Mouse (Mus musculus): ENCODE data around the gene Bcl6. TPM values are rescaled to one million over a fixed set of nuclear protein-coding genes. Genes with fewer than 3 reads are reported as not detected.

Gene Bcl6
- total and polyA plus RNA-seq, 3 experiments = 0.20 to 0.60 (median 0.25) TPM

DNA sequence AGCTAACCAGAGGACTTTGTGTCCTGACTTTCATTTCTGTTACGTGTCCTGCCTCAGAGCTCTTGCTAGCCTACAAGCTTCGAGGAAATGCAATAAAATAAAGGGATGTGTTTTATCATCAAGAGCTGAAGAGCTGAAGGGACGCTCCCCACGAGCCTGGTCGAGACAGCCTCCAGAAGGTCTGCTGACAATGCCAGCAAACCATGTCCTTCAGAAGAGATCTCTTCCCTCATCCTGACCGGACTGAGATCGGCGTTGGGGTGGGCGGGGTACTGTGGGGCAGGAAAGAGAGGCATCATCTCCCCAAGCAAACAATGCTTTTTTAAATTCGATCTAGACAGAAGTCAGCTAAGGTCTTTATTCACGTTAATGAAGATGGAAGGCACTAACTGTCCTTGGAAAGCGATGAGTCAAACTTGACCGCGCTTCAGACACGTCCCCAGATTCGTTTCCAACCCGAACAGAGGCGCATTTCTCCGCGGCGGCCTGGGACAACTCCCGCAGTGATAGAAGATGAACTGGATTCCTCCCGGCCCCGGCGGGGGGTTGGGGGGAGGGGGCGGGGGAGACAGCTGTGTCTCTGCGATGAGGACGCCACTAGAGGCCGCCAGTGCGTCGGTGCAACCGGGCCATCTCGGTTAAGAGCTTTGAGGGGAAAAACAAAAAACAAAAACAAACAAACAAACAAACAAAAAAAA, 5.6 kb downstream of the Bcl6 start:
- peak; percentile 64 for DNase-seq (ENCODE audit: extremely low read depth)
- no peaks in the 10 kb centered on the region for H3K9me3 ChIP-seq (replicated peaks; ENCODE audit: low read length)
- H3K4me3 ChIP-seq (replicated peaks in 1 of 3; ENCODE audit: low read depth in 2 of 3, low read length in 2 of 3, poor library complexity in 1 of 3) = peak overlapping the region; percentile 1 to 50 (median 39)
- H3K4me2 ChIP-seq (ENCODE audit: insufficient read depth, low read depth, poor library complexity, severe bottlenecking) = peak overlapping the region; percentile 91
- H3K9ac ChIP-seq (ENCODE audit: insufficient read depth, low read depth) = peak overlapping the region; percentile 11; the same call in 1 of the 2 replicates
- in situ Hi-C loops (cut with MboI; ENCODE audit: low pct_ligation_motif_present, low pct_unique_long_range_greater_than_20kb, low sequenced_read_pairs) (loop anchor here (5.0 to 25.0 kb wide), 5 partner anchors 654 to 1279 kb away; no protein-coding TSS in a partner anchor), dilution Hi-C loops (cut with MboI; ENCODE audit: extremely low pct_ligation_motif_present, extremely low pct_unique_long_range_greater_than_20kb, low sequenced_read_pairs) (no loop called here)
- H3K36me3 ChIP-seq (replicated peaks in 1 of 2; ENCODE audit: control insufficient read depth in 1 of 2, insufficient read depth in 1 of 2, low read length in 1 of 2) = no peaks in the 10 kb centered on the region
- H3K27me3 ChIP-seq (replicated peaks) = peaks cover 41% of the 10 kb centered on the region
- no peaks in the 10 kb centered on the region for H3K79me2 ChIP-seq (replicated peaks; ENCODE audit: control insufficient read depth, extremely low read depth, insufficient read depth, poor library complexity, severe bottlenecking)
- H3K4me1 ChIP-seq (ENCODE audit: control insufficient read depth in 1 of 2, insufficient read depth in 2 of 2) = peaks cover 6 to 32% of the 10 kb centered on the region in 2 experiments
- H3K27ac ChIP-seq (ENCODE audit: insufficient read depth, low read depth) = no peak overlapping the region
- peak in 1 of 2 experiments; percentile 56; a peak in 2 of 4 replicates for TF ChIP-seq CTCF (conservative IDR thresholded peaks at IDR 0.05 in 1 of 2, IDR thresholded peaks at IDR 0.05 in 1 of 2; ENCODE audit: low read depth in 2 of 2, low read length in 2 of 2)
- peak; percentile 17 for TF ChIP-seq RAD21 (IDR thresholded peaks at IDR 0.05; ENCODE audit: low read depth, low read length)
- no peak for TF ChIP-seq PAX5 (IDR thresholded peaks at IDR 0.05; ENCODE audit: low read length)

DNA sequence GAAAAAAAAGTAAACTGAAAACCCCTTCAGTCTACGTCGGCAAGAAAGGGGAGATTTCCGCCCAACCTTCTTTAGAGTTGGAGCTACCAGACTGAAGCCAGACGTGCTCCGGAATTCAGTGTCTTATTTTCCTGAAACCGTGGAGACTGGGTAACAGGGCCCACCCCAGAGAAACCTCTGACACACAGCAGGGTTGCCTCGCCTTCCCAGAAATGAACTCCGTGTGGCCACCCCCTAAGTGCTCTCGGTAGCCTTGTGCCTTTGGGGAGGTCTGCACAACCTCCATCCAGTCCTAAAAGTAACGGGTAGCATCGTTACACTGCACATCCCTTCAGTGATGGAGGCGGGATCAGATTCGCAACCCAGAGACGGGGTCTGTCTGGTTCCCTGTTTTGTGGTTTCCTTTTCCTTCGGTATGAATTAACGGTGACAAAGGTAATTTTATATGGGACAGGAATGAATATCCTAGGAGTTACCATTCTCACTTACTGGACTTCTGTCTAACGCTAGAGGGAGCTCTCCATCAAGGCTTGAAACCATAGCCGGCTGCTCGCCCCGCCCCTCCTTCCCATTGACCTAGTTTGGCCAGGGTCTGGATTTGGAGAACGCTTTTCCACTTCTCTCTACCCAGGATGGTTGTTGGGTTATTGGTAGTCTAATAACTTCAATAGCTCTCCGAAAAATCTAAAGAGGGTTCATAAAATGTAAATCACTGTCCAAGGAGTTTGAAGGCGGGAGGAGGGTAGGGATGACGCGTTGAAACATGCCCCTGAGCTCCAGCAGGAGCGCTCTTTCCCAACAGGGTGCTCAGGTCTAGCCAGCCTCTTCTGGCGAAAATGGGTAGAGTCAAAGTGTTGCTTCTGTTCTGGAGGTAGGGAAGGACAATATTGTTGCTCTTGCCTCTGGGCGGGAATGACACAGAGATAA, 6.5 kb downstream of the Bcl6 start:
- Histone ChIP-seq H3K4me2 (ENCODE audit: insufficient read depth, low read depth, poor library complexity, severe bottlenecking) (peak overlapping the region; percentile 91), H3K79me2 (replicated peaks; ENCODE audit: control insufficient read depth, extremely low read depth, insufficient read depth, poor library complexity, severe bottlenecking) (no peaks in the 10 kb centered on the region), H3K4me1 (ENCODE audit: control insufficient read depth in 1 of 2, insufficient read depth in 2 of 2) (peaks cover 6 to 37% of the 10 kb centered on the region in 2 experiments), H3K36me3 (replicated peaks in 1 of 2; ENCODE audit: control insufficient read depth in 1 of 2, insufficient read depth in 1 of 2, low read length in 1 of 2) (no peaks in the 10 kb centered on the region), H3K27me3 (replicated peaks) (peaks cover 33% of the 10 kb centered on the region), H3K9me3 (replicated peaks; ENCODE audit: low read length) (no peaks in the 10 kb centered on the region), H3K9ac (ENCODE audit: insufficient read depth, low read depth) (peak overlapping the region; percentile 11; the same call in 1 of the 2 replicates), H3K27ac (ENCODE audit: insufficient read depth, low read depth) (no peak overlapping the region), H3K4me3 (replicated peaks in 1 of 3; ENCODE audit: low read depth in 2 of 3, low read length in 2 of 3, poor library complexity in 1 of 3) (peak overlapping the region; percentile 1 to 50 (median 39))
- in situ Hi-C loops (cut with MboI; ENCODE audit: low pct_ligation_motif_present, low pct_unique_long_range_greater_than_20kb, low sequenced_read_pairs) (loop anchor here (5.0 to 25.0 kb wide), 5 partner anchors 655 to 1280 kb away; no protein-coding TSS in a partner anchor), dilution Hi-C loops (cut with MboI; ENCODE audit: extremely low pct_ligation_motif_present, extremely low pct_unique_long_range_greater_than_20kb, low sequenced_read_pairs) (no loop called here)
- peak; percentile 86 for DNase-seq (ENCODE audit: extremely low read depth)
- TF ChIP-seq MAFK (IDR thresholded peaks at IDR 0.05; ENCODE audit: insufficient replicate concordance, low read length) = no peak
- no peak for TF ChIP-seq KAT2A (IDR thresholded peaks at IDR 0.05; ENCODE audit: insufficient replicate concordance, low read length)
- no peak for TF ChIP-seq ZMIZ1 (IDR thresholded peaks at IDR 0.05; ENCODE audit: low read depth, low read length)
- no peak for TF ChIP-seq GABPA (IDR thresholded peaks at IDR 0.05; ENCODE audit: insufficient replicate concordance, low read depth, low read length)
- peak; percentile 87 for TF ChIP-seq RAD21 (IDR thresholded peaks at IDR 0.05; ENCODE audit: low read depth, low read length)
- no peak for TF ChIP-seq MXI1 (IDR thresholded peaks at IDR 0.05; ENCODE audit: low read depth, low read length)
- TF ChIP-seq EP300 (IDR thresholded peaks at IDR 0.05; ENCODE audit: low read length) = no peak
- TF ChIP-seq USF2 (conservative IDR thresholded peaks at IDR 0.05; ENCODE audit: low read depth, low read length) = no peak
- TF ChIP-seq NELFE (IDR thresholded peaks at IDR 0.05; ENCODE audit: low read depth, low read length) = no peak; the same call in 1 of the 2 replicates
- no peak for TF ChIP-seq TBP (conservative IDR thresholded peaks at IDR 0.05; ENCODE audit: low read depth, low read length)
- no peak for TF ChIP-seq POLR2AphosphoS2 (IDR thresholded peaks at IDR 0.05; ENCODE audit: low read depth, low read length)
- no peak for TF ChIP-seq JUN (IDR thresholded peaks at IDR 0.05; ENCODE audit: insufficient read depth, low read depth, low read length)
- no peak for TF ChIP-seq ZNF384 (IDR thresholded peaks at IDR 0.05; ENCODE audit: low read depth, low read length)
- no peak for TF ChIP-seq BHLHE40 (IDR thresholded peaks at IDR 0.05; ENCODE audit: low read depth, low read length)
- TF ChIP-seq E2F4 (IDR thresholded peaks at IDR 0.05; ENCODE audit: insufficient replicate concordance, low read depth, low read length) = peak; percentile 56; the same call in 1 of the 2 replicates
- TF ChIP-seq HCFC1 (IDR thresholded peaks at IDR 0.05; ENCODE audit: low read depth, low read length) = no peak
- TF ChIP-seq POLR2A (IDR thresholded peaks at IDR 0.05; ENCODE audit: low read depth, low read length) = no peak
- no peak for TF ChIP-seq CHD1 (IDR thresholded peaks at IDR 0.05; ENCODE audit: low read depth, low read length)
- TF ChIP-seq ELF1 (IDR thresholded peaks at IDR 0.05; ENCODE audit: low read depth, low read length) = no peak
- peak; percentile 62 for TF ChIP-seq SMC3 (IDR thresholded peaks at IDR 0.05; ENCODE audit: low read depth, low read length)
- TF ChIP-seq ZKSCAN1 (IDR thresholded peaks at IDR 0.05; ENCODE audit: borderline replicate concordance, low read depth, low read length) = no peak
- TF ChIP-seq ETS1 (conservative IDR thresholded peaks at IDR 0.05; ENCODE audit: low read depth, low read length) = no peak
- TF ChIP-seq RCOR1 (conservative IDR thresholded peaks at IDR 0.05; ENCODE audit: low read depth, low read length) = no peak
- TF ChIP-seq TCF12 (IDR thresholded peaks at IDR 0.05; ENCODE audit: low read depth, low read length) = no peak
- TF ChIP-seq MEF2A (IDR thresholded peaks at IDR 0.05; ENCODE audit: borderline replicate concordance, low read depth, low read length) = no peak
- TF ChIP-seq MAX (IDR thresholded peaks at IDR 0.05; ENCODE audit: low read length) = no peak
- no peak for TF ChIP-seq UBTF (IDR thresholded peaks at IDR 0.05; ENCODE audit: low read depth, low read length)
